Mouse (Mus musculus): Measurements from ENCODE around the gene Slc35e3. TPM values are rescaled to one million over a fixed set of nuclear protein-coding genes. Genes with fewer than 3 reads are reported as not detected.
A peak's percentile ranks its signal among the peaks of the same experiment; 100 is the strongest.
"Not testable (repeated sequence)": the region's sequence is repeated elsewhere in the genome, so short reads cannot be mapped to it uniquely, and the experiment has no call there.

Gene Slc35e3
- total and polyA plus RNA-seq, 2 experiments from 2014 or later, result 24.4 to 31.0 TPM

GRCm38 (mm10) chr10:117733626-117734025 is 12.5 kb downstream of the Slc35e3 start:
- H3K9ac ChIP-seq (replicated peaks; ENCODE audit: low read length, poor library complexity, severe bottlenecking); H3K9me3 ChIP-seq (ENCODE audit: low read length); H3K4me3 ChIP-seq (ENCODE audit: low read depth, low read length); DNase-seq (ENCODE audit: low spot score); H3K27ac ChIP-seq (ENCODE audit: low read depth, low read length); H3K4me1 ChIP-seq (ENCODE audit: insufficient read depth, low read length); H3K4me2 ChIP-seq (ENCODE audit: low read depth, low read length, poor library complexity, severe bottlenecking); ATAC-seq (ENCODE audit: low FRiP score); H3K27me3 ChIP-seq (ENCODE audit: insufficient read depth, low read length): not testable (repeated sequence)
- H3K36me3 ChIP-seq (ENCODE audit: insufficient read depth, low read length), result peaks cover 17% of the 10 kb centered on the region
- WGBS, result 89% methylated on average over 8 of the region's 8 CpGs

DNA sequence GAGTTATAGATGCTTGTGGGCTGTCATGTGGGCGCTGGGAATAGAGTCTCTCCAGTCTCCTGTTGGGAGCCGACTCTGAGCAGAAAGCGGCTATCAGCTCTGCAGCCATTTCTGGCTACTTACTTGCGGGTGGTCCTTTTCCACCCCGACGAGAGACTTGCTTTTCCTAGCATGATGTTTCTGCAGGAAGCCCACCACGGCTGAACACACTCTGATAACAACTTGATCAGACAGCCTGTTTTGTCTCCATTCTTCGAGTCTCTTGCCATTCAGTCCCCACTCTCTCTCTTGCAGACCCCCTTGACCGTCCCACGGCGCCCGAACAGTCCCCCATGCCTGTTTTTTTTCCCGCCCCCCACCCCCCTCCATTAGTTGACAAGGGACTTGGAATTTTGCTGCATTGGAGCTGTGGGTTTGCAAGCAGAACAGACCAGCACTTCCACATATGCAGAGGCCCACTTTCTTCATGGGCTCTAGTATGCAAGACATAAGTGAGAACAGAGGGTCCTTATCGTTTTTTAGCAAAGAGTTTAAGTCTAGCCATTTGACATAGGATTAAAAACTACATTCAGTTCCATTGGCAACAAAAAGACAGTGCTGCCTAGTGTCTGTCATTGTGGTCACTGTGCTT is 13.1 kb downstream of the Slc35e3 start:
- peaks cover 12% of the 10 kb centered on the region for H3K36me3 ChIP-seq (ENCODE audit: insufficient read depth, low read length)
- ATAC-seq (ENCODE audit: low FRiP score), result no peak
- 85% methylated on average over 14 of the region's 14 CpGs for WGBS
- no peaks in the 10 kb centered on the region for H3K4me1 ChIP-seq (ENCODE audit: insufficient read depth, low read length)
- H3K9ac ChIP-seq (replicated peaks; ENCODE audit: low read length, poor library complexity, severe bottlenecking), result no peak overlapping the region
- no peak for TF ChIP-seq CTCF (IDR thresholded peaks at IDR 0.05)
- no peaks in the 10 kb centered on the region for H3K9me3 ChIP-seq (ENCODE audit: low read length)
- no peak overlapping the region for H3K4me3 ChIP-seq (ENCODE audit: low read depth, low read length)
- H3K4me2 ChIP-seq (ENCODE audit: low read depth, low read length, poor library complexity, severe bottlenecking), result no peak overlapping the region
- no peak for DNase-seq (ENCODE audit: low spot score)
- H3K27ac ChIP-seq (ENCODE audit: low read depth, low read length), result no peak overlapping the region
- H3K27me3 ChIP-seq (ENCODE audit: insufficient read depth, low read length), result no peaks in the 10 kb centered on the region

- no peak for TF ChIP-seq CTCF (IDR thresholded peaks at IDR 0.05)
- no peak overlapping the region for H3K27ac ChIP-seq (ENCODE audit: low read depth, low read length)
- no peak overlapping the region for H3K9ac ChIP-seq (replicated peaks; ENCODE audit: low read length, poor library complexity, severe bottlenecking)
- no peak overlapping the region for H3K4me3 ChIP-seq (ENCODE audit: low read depth, low read length)
- 93% methylated on average over 5 of the region's 5 CpGs for WGBS
- H3K27me3 ChIP-seq (ENCODE audit: insufficient read depth, low read length), result no peaks in the 10 kb centered on the region
- H3K36me3 ChIP-seq (ENCODE audit: insufficient read depth, low read length), result peaks cover 11% of the 10 kb centered on the region
- ATAC-seq (ENCODE audit: low FRiP score) (no peak), DNase-seq (ENCODE audit: low spot score) (no peak)
- no peak overlapping the region for H3K4me2 ChIP-seq (ENCODE audit: low read depth, low read length, poor library complexity, severe bottlenecking)
- H3K4me1 ChIP-seq (ENCODE audit: insufficient read depth, low read length), result no peaks in the 10 kb centered on the region
- H3K9me3 ChIP-seq (ENCODE audit: low read length), result no peaks in the 10 kb centered on the region
Measured at GRCm38 (mm10) chr10:117732184-117732583, 14.0 kb downstream of the Slc35e3 start.

GRCm38 (mm10) chr10:117731244-117732101 is 14.7 kb downstream of the Slc35e3 start:
- DNase-seq (ENCODE audit: low spot score), result peak; percentile 59
- Histone ChIP-seq H3K27me3 (ENCODE audit: insufficient read depth, low read length) (no peaks in the 10 kb centered on the region), H3K4me1 (ENCODE audit: insufficient read depth, low read length) (no peaks in the 10 kb centered on the region), H3K4me3 (ENCODE audit: low read depth, low read length) (no peak overlapping the region), H3K4me2 (ENCODE audit: low read depth, low read length, poor library complexity, severe bottlenecking) (no peak overlapping the region), H3K9ac (replicated peaks; ENCODE audit: low read length, poor library complexity, severe bottlenecking) (no peak overlapping the region), H3K27ac (ENCODE audit: low read depth, low read length) (no peak overlapping the region), H3K36me3 (ENCODE audit: insufficient read depth, low read length) (peaks cover 4% of the 10 kb centered on the region), H3K9me3 (ENCODE audit: low read length) (no peaks in the 10 kb centered on the region)
- TF ChIP-seq CTCF (IDR thresholded peaks at IDR 0.05), result peak; percentile 73
- ATAC-seq (ENCODE audit: low FRiP score), result no peak
- 66% methylated on average over 14 of the region's 15 CpGs for WGBS

DNA sequence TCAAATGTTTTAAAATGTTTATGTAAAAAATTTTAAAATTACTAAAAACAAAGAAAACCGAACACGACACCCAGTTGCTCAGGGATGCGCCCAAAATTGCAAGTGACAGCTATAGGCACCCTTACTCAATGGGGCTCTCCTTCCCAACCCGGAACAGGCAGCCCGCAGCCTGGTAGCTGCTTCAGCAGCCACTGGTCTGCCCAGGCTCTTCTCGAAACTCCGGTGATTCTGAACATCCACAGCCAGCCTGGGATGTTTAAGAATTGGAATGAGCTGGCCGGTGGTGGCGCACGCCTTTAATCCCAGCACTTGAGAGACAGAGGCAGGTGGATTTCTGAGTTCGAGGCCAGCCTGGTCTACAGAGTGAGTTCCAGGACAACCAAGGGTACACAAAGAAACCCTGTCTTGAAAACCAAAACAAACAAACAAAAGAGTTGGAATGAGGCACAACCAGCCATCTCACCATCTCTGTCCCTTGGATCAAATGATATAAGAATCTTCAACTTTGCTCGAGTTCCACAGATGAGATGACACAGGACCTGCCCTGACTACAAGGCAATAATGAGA is 15.4 kb downstream of the Slc35e3 start:
- H3K27me3 ChIP-seq (ENCODE audit: insufficient read depth, low read length), result no peaks in the 10 kb centered on the region
- no peak overlapping the region for H3K4me2 ChIP-seq (ENCODE audit: low read depth, low read length, poor library complexity, severe bottlenecking)
- WGBS, result 94% methylated on average over 12 of the region's 12 CpGs
- H3K4me3 ChIP-seq (ENCODE audit: low read depth, low read length), result no peak overlapping the region
- H3K4me1 ChIP-seq (ENCODE audit: insufficient read depth, low read length), result no peaks in the 10 kb centered on the region
- H3K36me3 ChIP-seq (ENCODE audit: insufficient read depth, low read length), result no peaks in the 10 kb centered on the region; the same call in 1 of the 2 replicates
- ATAC-seq (ENCODE audit: low FRiP score) (no peak), DNase-seq (ENCODE audit: low spot score) (no peak)
- TF ChIP-seq CTCF (IDR thresholded peaks at IDR 0.05), result no peak
- no peak overlapping the region for H3K9ac ChIP-seq (replicated peaks; ENCODE audit: low read length, poor library complexity, severe bottlenecking)
- no peak overlapping the region for H3K27ac ChIP-seq (ENCODE audit: low read depth, low read length)
- no peaks in the 10 kb centered on the region for H3K9me3 ChIP-seq (ENCODE audit: low read length)

GRCm38 (mm10) chr10:117730140-117730539 is 16.0 kb downstream of the Slc35e3 start:
- no peak for DNase-seq (ENCODE audit: low spot score)
- no peaks in the 10 kb centered on the region for H3K4me1 ChIP-seq (ENCODE audit: insufficient read depth, low read length)
- no peaks in the 10 kb centered on the region for H3K9me3 ChIP-seq (ENCODE audit: low read length)
- TF ChIP-seq CTCF (IDR thresholded peaks at IDR 0.05), result no peak
- no peak overlapping the region for H3K4me2 ChIP-seq (ENCODE audit: low read depth, low read length, poor library complexity, severe bottlenecking)
- H3K9ac ChIP-seq (replicated peaks; ENCODE audit: low read length, poor library complexity, severe bottlenecking), result no peak overlapping the region
- 96% methylated on average over 7 of the region's 7 CpGs for WGBS
- no peak overlapping the region for H3K4me3 ChIP-seq (ENCODE audit: low read depth, low read length)
- H3K27me3 ChIP-seq (ENCODE audit: insufficient read depth, low read length), result no peaks in the 10 kb centered on the region
- no peak overlapping the region for H3K27ac ChIP-seq (ENCODE audit: low read depth, low read length)
- H3K36me3 ChIP-seq (ENCODE audit: insufficient read depth, low read length), result no peaks in the 10 kb centered on the region; the same call in 1 of the 2 replicates
- ATAC-seq (ENCODE audit: low FRiP score), result no peak
